Mouse (Mus musculus) kidney, postnatal 36 days (tissue): ENCODE measurements around the gene Myo1d.
A peak's percentile ranks its signal among the peaks of the same experiment; 100 is the strongest.

Experiments used
- DNase-seq, 2 experiments: peaks; one replicate each; pipeline ENCODE4 v3.0.0; 2021 to 2022; ENCODE audit warnings: mixed read lengths in 2 of 2

The Myo1d gene

DNA sequence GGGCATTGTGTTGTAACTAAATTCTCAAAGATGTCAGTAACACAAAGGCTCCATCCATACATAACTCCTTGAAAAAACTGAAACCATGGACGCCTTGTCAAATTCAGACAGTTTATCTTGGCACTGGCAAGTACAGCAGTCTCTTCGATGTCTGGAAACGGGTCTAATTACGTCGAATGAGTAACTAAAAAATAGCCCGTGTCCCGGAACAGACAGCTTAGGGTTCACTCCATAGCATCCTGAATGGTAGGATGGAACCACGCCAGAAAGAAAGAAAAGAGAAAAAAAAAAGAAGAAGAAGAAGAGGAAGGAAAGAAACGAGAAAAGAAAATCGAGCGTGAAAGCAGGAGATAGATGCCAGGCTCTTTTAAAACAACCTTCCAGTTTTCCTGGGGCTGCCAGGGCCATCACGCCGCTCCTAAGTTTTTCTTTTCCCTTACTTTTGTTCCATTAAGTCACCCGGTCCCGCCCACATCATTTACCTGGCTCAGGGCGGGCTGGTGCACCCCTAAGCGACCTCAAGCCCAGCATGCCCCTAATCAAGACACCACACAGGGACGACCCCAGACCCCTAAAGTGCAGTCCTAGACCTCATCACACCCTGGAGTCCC is 804 bp downstream of the Myo1d start:
- peak in 1 of 2 experiments; percentile 30 for DNase-seq

DNA sequence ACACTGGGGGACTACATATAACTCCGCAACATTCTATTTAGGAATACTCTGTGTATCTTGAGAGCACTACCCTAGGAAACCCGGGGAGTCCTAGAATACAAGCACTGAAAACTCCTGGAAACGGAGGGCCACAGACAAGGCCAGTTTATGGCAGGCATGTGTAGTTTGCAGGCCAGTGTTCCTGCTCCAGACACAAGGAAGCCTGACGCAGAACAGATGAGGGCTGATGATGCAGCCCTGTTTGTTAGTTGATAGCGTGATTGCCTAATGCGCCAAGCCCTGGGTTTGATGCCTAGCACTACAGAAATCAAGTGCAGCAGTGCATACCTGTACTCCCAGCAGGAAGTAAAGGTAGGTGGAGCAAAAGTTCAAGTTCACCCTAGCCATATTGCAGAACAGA is 1.7 kb downstream of the Myo1d start:
- DNase-seq, result no peak

DNA sequence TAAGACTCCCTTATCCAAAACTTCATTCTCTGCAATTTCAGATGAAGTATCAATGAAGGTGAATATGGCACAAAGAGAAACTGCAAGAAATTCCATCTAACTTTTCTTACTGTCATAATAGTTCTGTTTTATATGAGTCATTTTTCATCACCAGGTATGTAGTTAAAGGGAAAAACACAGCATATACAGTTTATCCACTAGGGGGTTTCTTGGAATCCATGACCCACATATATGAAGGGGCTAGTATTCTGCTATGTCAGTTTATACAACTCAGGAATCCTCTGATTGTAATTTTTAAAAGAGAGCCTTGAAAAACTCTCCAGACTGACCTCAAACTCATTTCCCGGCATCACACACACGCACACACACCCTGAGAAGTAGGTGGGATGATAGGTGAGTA is 2.1 kb downstream of the Myo1d start:
- DNase-seq, result no peak

DNA sequence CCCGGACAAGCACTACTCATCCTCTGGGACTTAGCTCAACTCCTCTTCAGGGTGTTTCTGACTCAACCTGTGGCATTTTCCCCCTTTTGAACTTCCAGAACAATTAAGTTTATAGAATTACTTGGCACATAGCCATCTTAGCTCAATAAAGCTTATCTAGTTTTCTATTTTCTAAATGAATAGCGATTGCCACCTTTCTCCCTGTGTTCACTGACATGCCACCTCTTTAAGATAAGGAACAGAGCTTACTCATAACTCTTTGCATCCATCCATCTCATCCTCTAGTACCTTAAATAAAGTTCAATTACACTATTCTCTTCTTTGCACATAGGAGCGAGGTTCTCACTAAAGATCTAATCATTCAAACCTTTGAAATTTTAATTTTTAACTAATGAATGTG is 4.3 kb downstream of the Myo1d start:
- DNase-seq, result no peak

DNA sequence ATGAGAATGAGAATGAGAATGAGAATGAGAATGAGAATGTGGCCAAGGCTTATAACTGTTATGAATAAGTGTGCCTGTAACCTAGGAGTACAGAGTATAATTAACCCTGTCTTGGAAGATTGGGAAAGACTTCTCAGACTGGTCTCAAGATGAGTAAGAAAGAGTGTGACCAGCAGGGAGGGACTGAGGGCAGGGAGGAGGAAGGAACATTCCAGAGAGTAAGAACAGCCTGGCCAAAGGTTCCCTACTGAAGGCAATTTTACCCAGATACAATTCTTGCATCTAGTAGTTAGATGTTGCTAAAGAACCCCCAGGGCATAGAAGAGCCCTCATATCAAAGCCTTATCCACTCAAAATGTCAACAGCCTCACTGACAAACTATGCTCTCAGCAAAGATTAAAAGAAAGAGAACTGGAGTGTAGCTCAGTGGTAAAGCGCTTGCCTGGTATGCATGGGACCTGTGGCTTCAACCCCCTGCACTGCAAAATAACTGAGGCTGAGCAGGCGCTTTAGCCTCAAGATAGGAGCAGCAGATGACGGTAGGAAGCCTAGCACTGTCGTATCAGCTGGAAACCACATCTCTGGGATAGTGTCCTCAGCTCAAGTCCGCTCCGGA is 7.1 kb downstream of the Myo1d start:
- DNase-seq, result no peak

DNA sequence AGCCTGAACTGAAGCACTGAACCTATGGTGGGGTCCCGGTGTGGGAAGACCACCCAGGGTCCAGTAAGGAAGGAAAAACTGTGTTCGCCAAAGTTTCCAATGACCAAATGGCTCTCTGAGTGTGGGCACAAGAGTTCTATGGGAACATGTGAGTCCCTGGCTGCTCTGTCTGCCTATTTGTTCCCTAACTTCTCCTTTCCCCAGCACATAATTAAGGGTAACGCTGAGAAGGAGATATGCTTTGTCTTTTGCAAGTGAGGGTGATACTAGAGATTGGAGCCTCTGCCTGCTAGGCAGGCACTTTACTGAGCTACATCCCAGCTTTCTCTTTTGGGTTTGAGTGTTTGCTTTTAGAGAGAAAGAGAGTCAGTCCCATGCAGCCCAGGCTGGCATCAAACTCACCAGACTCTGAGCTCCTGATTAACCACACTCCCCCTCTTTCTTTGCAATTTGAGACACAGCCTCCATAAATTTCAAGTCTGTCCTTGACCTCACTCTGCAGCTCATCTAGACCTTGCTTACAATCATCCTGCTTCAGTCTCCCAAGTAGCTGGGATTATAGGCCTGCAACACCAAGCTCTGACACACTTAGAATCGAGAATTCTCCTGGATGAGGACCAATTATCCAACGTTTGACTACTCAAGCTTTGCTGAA is 8.1 kb downstream of the Myo1d start:
- DNase-seq, result no peak

DNA sequence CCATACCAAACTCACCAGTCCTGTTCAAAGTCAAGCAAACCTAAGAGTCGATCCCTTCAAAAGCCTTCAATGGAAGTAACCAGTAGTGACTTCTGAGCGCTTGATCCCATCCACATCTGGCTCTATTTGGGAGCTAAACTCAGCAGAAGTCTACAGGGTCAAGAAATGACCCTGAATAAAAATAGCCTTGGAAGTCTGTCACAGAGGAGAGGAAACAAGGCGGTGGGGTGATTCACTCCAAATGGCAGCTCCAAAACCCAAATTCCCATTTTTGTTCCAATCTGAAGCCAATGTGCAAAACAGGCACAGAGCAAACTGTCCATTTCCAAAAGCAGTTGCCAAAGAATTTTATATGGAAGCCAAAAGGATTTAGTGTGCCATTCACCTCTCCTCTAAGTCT is 8.6 kb downstream of the Myo1d start:
- DNase-seq, result peak in 1 of 2 experiments; percentile 42

DNA sequence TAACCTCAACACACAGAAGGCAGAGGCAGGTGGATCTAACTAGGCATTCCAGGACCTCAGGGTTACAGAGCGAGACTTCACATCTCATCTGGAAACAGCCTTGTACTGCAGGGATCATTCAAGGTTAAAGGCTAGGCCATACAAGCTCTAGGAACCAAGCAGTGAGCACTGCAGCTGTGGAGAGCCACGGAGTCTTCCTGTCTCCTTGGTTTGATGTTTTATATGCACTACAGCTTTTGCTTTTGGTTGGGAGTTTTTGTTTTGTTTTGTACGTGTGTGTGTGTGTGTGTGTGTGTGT is 12.6 kb downstream of the Myo1d start:
- no peak for DNase-seq

DNA sequence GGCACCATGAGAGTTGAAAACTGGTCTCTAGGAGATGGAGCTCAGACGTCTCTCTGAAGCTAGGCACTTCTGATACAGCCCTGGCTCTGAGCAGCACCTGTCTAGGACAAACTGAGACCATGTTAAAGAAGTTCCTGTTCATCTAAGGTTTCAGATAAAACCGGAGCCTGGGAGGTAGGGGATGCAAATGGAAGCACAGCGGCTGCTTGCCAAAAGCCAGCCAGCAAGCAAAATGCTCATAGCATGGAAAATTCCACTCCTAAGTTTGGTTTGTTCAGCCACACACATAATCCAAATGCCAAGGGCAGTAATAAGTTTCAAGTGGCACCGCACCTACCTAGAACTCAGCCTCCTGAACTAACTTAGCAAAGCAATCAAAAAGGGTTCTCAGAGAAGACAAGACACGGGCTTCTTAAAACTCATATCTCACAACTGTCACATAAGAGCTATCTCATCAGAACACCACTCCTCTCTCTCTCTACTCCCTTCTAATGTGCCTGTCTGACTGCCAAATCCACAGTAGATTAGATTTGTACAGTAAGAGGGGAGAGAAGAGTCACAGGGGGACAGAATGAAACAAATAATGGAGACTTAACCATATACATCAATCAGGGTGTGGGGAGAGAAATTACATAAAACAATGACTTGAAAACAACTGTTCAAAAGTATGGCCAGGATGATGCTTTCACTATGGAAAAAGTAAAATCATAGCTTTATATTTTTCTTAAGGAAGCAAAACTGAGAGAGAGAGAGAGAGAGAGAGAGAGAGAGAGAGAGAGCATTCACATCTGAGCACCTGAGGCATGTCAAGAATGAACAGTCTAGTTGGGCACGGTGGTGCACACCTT is 13.1 kb downstream of the Myo1d start:
- DNase-seq, result peak; percentile 62 to 66

DNA sequence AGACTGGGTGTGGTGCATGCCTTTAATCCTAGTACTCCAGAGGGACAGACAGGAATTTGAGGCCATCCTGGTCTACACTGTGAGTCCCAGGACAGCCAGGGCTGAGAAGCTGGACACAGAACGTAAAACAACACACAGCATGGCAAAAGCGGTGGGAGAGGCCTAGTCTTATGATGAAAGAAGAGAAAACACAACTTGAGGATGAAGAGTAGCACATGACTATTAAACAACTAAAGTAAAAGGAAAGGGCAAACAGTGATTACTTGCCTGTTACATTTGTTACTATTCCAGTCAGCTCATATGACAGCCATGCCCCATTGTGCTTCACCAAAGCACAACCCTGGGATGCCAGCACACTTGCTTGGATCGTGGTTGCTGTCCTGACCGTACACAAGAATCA is 13.8 kb downstream of the Myo1d start:
- no peak for DNase-seq

DNA sequence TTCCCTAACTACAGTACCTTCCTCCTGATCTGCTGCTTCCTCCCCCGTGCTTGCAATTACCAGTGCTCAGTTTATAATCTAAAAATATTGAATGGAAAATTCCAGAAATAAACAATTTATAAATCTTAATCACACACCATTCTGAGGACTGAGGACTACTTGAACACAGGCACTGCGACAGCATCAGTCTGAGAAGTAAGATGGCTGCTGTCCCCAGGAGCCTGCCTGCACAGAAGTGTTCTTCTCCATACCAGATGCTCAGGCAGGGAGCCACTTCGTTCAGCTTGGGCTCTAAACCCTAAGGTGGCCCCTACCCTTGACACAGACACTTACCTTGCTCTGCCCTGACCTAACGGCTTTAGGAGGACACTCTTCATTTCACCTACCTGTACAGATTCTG is 17.8 kb downstream of the Myo1d start:
- no peak for DNase-seq

DNA sequence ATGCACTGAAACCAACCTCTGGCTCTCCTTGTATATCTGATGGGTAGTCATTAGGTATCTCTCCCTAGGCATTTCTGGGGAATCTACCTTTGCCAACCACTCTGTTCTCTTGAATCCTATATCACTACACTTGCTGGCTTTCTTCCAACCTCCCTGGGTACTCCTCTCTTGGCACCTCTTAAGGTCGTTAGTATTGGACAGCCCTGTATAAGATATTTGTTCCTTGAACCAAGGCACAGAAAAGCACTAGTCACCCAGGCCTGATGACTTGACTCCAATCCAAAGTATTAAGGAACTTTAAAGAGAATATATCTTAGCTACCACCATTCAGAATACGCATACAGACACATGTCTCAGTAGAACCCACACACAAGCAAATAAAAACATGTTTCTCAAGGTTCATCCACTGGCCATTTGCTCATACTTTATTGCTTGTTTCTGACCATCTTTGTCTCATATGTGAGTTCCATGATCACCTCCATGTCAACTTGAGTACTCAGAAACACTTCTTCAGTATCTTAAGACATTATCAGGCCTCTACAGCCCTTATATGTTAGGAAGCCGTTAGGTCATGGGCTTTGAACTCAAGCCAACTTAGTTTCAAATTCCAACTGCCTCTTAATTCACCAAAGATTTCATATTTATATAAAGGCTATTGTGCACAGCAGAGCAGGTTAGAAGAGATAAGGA is 18.4 kb downstream of the Myo1d start:
- no peak for DNase-seq

DNA sequence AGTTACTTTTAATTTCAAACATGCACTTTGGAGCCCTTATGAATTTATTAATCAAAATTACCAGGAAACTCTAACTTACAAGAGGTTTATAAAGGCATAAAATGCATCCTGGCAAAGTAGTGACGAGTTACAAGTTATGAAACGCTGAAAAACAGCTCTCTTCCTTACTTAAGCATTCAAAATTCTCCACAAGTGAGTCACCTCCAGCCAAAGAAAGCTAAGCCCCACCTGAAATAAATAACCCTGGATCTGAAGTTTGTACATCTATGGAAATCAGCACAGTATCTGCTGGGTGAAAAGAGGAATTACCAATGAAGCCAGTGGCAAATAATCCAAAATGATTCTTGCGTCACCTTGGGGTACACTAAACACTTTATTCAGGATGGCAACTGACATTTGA is 20.8 kb downstream of the Myo1d start:
- no peak for DNase-seq

DNA sequence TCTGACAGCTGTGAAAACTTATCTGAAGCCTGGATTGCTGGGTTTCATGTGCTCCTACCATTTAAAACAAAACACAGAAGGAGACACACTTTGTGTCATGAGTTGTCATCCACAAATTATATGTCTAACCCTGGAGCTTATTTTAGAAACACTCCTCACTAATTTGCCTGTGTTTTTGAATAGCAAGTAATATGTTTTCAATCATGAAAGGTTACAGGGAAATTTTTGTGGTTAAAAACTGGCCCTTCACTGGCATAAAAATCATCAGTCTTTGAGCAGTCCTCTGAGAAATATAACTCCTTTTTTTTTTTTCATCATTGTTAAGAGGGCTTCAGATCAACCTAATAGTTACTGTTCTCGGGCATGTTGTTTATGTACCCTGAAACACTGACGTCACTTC is 25.6 kb downstream of the Myo1d start:
- no peak for DNase-seq

DNA sequence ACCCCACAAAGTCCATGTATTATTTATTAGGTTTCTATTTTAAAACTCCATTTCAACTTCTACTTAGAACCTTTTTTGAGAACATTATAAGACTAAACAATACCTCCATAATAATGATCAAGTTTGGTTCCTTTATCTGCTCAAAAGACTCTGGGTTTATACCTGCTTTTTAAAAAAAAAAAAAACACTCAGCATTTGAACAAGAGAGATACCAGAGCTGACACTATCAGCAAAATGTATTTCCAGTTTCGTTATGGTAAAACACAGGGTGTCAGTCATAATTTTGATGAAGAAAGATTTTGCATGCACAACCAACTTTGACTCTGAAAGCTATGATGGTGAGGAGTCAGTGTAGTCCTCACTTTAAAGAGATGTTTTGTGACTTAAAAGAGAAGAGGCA is 28.7 kb downstream of the Myo1d start:
- DNase-seq, result no peak

DNA sequence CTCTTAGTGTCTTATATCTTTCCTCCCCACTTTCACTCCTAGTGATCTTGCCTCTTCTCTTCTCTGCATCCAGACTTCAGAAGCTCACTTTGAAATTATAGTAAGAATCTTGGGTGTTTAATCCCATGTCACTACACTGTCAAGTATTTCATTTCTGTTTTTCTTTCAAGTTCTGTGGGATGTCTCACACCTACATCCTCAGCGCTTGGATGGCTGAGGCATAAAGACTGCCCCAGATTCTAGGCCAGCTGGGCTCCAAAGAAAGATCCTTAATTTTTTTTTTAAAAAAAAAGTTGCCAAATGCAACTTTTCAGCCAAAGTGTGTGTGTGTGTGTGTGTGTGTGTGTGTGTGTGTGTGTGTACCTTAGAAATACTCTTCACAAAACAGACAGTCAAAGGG is 30.6 kb downstream of the Myo1d start:
- no peak for DNase-seq

DNA sequence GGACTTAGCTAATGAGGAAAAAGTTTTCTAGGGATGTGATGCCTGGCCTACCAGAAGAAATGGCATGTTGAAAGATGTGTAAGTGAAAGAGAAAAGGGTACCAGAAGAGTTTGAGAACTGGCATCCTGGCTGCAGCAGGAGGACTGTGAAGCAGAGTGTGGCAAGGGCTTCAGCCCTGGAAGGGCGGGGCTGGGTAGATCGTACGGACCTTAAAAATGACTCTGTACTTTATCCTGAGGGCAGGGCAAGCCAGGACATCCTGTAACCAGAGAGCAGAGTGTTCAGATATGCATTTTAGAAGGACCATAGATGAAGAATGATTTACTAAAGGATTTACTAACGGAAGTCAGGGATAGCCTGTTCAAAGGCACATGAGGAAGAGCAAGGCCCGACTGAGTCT is 34.4 kb downstream of the Myo1d start:
- DNase-seq, result peak; percentile 20 to 37

DNA sequence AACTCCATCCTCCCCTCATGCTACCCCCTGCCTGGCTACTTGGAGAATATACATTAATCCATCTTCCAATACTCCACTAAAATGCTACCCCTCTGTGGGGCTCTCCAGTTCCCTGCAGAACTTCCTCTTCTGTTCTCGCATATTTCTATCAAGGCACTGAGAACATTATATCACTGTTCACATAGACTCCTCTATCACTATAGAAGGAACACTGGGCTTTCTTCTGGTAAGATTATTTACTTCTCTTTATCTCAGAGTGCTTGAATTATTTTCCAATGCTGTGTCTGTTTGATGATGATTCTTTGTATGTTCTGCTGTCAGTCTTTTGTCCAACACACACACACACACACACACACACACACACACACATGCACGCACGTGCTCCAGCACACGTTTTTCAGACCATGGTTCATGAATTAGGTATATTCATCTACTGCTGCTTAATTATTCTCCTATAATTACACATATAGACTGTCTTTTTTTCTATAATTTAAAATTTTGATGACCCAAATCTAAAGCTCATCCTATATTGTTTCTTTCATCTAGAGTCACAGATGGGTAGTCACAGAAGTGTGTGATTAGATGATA is 35.9 kb downstream of the Myo1d start:
- no peak for DNase-seq

DNA sequence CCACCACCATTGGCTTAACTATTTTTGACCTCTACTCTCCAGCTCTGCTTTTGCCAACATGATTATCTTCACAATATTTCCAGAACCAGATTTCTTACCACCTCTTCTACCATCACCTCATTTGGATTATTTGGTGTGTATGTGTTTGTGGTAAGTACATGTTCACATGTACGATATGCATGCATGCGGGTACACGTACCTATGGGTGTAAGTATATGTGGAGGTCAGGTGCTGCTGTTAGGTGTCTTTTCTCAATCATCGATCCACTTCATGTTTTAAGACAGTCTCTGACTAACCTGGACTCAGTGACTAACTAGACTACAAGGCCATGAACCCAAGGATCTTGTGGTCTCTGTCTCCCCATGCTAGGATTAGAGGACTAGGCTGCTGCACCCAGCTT is 37.4 kb downstream of the Myo1d start:
- DNase-seq, result no peak

DNA sequence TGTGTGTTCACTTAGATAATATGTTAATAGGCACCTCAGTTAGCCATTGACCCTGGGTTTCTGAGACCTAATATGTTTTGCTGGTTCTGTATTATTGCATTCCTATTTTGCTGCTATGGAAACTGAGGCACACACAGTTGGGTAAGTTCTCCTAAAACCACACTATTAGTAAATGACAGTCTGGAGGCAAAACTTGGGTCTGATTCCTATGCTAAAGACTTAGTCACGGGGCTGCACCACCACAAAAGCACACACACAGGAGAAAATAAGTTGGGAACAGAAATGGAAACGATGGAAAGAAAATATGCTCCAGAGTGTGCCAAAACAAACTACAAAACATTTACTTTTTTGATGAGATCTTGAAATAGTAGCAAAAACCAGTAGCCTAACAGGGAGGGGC is 45.1 kb downstream of the Myo1d start:
- no peak for DNase-seq

DNA sequence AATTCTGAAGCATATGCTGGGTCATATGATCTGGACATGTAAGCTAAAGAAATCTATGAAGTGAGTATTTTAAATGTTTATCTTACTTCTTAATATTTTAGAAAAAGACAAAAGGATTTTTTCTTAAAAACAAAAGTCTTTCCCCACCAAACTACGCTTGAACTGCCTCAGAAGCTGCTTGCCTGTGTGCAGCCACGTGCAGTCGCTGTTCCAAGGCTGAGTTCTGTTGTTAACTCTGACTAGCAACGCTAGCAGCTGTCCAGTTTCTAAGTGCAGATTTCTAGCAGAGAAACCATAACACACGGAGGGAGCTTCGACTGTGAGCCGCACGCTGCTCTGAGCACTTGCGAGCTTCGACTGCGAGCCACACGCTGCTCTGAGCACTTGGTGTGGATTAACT is 55.1 kb downstream of the Myo1d start:
- DNase-seq, result peak; percentile 18 to 36

DNA sequence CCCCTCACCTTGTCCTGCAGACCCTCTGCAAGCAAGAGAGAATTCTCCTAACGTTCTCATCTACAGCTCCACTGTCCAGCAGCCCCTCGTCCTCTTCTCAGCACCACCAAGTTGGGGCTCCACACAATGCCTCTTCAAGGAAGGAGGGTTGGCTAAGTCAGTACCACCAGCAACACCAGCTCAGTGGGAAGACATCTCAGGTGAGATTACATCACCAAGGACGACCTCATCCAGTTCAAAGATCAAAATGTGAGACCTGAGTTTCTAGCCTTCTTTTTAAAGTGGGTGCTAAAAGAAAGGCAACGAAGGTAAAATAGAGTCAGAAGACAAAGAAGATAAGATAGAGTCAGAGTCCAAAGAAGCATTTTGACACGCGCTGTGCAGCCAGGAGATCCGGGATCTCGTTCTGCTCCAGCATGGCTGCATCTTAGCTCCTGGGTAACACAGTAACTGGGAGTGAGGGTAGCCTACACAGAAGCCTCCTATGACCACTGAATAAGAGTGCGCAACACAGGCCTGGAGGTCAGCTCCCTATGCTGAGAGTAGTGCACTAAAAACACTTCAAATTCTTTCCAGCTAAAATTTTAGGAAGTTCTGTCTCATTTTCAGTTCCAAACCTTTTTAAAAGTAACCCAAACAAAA is 56.3 kb downstream of the Myo1d start:
- no peak for DNase-seq
